Mouse (Mus musculus) frontal cortex, adult (tissue): ENCODE data around the gene Mbd6.
A peak's percentile ranks its signal among the peaks of the same experiment; 100 is the strongest.

ENCODE experiments used
- ATAC-seq: cut with Nextera tagmentation; 2 replicates; pipeline ENCODE4 v1.9.2; 2017; ENCODE audit warnings: mild to moderate bottlenecking, moderate library complexity, mixed read lengths; ENCODE audit not compliant: low TSS enrichment

Gene Mbd6

GRCm38 (mm10) chr10:127263631-127264030 is 25.2 kb downstream of the Mbd6 start:
- ATAC-seq: no peak

GRCm38 (mm10) chr10:127262548-127263398 is 26.0 kb downstream of the Mbd6 start, which contains the start of gene Kif5a:
TSS of gene Kif5a (minus strand) at chr10:127263348.
- peak; percentile 30 for ATAC-seq

- 0 out of 2 replicates have a peak, but pooled peaks have one; percentile 4 for ATAC-seq
Observed at GRCm38 (mm10) chr10:127261706-127262547, 26.9 kb downstream of the Mbd6 start.

- ATAC-seq: no peak
Observed at GRCm38 (mm10) chr10:127258489-127258888, 30.3 kb downstream of the Mbd6 start.

- ATAC-seq: no peak
Observed at GRCm38 (mm10) chr10:127257790-127258189, 31.0 kb downstream of the Mbd6 start.

- no peak for ATAC-seq
Observed at GRCm38 (mm10) chr10:127255625-127256345, 33.0 kb downstream of the Mbd6 start.

- no peak for ATAC-seq
Observed at GRCm38 (mm10) chr10:127250810-127251209, 38.0 kb downstream of the Mbd6 start.

GRCm38 (mm10) chr10:127238241-127238824 is 50.5 kb downstream of the Mbd6 start:
- no peak for ATAC-seq

- ATAC-seq: no peak
Observed at GRCm38 (mm10) chr10:127236541-127236940, 52.3 kb downstream of the Mbd6 start.

GRCm38 (mm10) chr10:127233141-127233540 is 55.7 kb downstream of the Mbd6 start:
- ATAC-seq: no peak
